Mouse (Mus musculus) granulocyte monocyte progenitor cell, adult 5-6 weeks (primary cell): ENCODE data around the gene Hist1h1e. TPM values are rescaled to one million over a fixed set of nuclear protein-coding genes. Genes with fewer than 3 reads are reported as not detected.
A peak's percentile ranks its signal among the peaks of the same experiment; 100 is the strongest.

Experiments
- ATAC-seq: replicated peaks from 2 replicates; pipeline ENCODE4 v1.8.0; 2016; ENCODE audit warnings: mild to moderate bottlenecking, moderate TSS enrichment, inconsistent platforms; ENCODE audit not compliant: poor library complexity, severe bottlenecking
- total RNA-seq, 2 experiments: library from RNA; stranded (forward) in 1 of 2; stranded (reverse) in 1 of 2; fragments of 200-712, 200-1000 nt in 1 of 2; fragments of >200 nt in 1 of 2; fragmentation: Nextera tagmentation in 1 of 2; gene quantifications; 2 replicates each; pipeline ENCODE4 v1.2.3; 2014 to 2017

Gene Hist1h1e
- total RNA-seq (2014; fragmentation: Nextera tagmentation) (111 and 199 TPM in 2 replicates), total RNA-seq (2017) (255 and 282 TPM in 2 replicates)

DNA sequence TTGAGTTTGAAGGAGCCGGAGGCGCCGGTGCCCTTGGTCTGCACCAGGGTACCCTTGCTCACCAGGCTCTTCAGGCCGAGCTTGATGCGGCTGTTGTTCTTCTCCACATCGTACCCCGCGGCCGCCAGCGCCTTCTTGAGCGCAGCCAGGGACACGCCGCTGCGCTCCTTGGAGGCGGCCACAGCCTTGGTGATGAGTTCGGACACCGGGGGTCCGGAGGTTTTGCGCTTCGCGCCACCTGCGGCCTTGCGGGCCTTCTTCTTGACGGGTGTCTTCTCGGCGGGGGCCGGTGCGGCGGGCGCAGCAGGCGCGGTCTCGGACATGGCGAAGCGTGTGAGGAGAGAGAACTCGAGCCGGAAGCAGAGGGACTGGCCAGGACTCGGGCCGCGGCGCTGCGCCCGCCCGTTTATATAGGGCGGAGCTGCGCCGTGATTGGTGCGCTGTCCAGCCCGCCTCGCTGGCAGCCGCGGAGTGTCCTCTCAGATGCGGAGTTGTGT is at the start of gene Hist1h1e:
TSS of gene Hist1h1e (minus strand) at position 384 of the 497 bp plus-strand sequence.
- ATAC-seq, result peak; percentile 69

- no peak for ATAC-seq
Observed at GRCm38 (mm10) chr13:23662536-23662935, 40.2 kb upstream of the Hist1h1e start.

- no peak for ATAC-seq
Observed at GRCm38 (mm10) chr13:23659636-23660366, 37.4 kb upstream of the Hist1h1e start.

GRCm38 (mm10) chr13:23630653-23631052 is 8.3 kb upstream of the Hist1h1e start:
- peak; percentile 46; the same call in 1 of the 2 replicates for ATAC-seq

GRCm38 (mm10) chr13:23622861-23623450 is 598 bp upstream of the Hist1h1e start:
- no peak for ATAC-seq

DNA sequence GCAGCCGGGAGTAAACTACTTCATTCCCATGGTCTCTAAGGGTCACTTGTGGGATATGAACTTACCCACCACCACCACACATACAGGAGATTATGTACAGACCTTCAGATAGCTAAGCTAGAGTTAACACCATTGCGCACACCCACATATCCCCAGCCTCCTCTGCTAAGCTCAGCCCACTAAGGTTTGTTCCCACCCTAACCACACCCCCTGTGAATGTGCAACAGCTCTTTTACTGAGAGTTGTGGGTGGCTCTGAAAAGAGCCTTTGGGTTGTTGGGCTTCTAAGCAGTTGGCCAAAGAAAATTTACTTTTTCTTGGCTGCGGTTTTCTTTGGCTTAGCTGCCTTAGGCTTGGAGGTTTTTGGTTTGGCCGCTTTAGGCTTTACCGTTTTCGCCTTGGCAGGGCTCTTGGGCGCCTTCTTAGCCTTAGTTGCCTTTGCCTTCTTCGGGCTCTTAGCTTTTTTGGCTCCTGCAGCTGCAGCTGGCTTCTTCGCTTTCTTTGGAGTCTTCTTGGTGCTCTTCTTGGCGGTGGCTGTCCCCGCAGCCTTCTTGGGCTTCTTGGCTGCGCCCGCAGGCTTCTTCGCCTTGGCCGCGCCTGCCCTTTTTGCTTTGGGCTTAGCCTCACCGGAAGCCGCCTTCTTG is 705 bp downstream of the Hist1h1e start:
- ATAC-seq, result peak; percentile 69

DNA sequence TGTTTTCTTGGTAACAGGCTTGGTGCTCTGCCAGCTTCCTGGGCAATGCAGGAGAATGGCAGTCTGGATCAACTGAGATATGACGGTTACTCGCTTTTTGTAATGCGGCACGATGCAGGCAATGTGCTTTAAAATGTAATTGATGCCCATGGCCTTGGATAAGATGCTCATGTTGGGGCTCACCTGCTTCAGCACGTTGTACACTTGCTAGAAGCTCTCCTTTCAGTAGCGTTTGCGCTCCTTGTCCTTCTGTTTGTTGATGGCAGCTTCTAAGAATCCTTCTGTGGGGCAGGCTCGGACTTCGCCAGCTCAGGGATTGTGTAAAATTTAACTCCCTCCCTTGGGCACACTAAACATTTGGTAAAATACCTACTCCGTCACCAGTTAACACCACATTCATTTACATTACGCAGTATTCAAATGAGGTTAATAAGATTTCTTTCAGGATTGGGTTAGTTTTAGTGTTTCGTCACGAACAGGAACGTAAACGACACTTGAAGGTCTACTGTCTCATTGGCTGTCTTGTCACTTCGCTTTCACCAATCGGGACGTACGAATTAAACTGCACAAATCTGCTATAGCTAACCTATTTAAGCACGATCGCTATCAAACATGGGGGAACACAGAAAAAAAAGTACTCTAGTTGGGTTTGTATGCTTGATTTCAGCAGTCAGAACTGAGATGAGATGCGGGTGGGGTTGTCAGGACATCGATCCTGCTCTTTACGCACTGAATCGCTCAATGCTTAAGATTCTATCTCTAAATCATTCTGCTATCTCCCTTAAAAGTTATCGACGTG is 1.4 kb downstream of the Hist1h1e start, which contains the start of gene Hist1h2be:
TSS of gene Hist1h2be (minus strand) at position 392 of the 799 bp plus-strand sequence.
- peak; percentile 62 for ATAC-seq

DNA sequence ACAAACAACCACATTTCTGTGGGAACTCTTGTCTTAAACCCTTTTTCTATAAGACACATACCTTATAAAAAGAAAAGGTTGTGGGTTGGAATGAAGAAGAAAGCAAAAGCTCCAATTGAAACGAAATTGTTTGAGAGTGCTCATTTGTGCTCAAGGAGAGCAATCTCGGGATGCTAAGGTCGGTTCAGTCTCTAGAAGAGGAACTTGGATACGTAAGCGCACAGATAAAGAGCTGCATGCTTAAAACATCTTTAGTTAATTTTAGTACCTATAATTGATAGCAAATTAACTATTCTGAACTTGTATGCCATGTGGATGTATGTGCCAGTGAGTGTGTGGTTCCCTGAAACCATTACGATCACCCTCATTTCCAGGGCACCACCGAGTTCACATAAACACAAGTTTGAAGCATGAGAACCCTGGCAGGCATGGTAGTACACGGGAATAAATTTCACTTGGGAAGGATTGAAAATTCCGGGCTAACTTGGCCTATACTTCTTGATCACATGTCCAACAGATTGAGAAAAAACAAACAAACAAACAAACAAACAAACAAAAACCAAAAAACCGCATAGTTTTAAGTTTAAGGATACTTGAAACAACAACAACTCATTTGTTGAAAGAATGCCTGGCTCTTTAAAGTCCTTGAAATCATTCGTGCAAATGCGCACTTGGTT is 2.2 kb downstream of the Hist1h1e start:
- ATAC-seq, result no peak

DNA sequence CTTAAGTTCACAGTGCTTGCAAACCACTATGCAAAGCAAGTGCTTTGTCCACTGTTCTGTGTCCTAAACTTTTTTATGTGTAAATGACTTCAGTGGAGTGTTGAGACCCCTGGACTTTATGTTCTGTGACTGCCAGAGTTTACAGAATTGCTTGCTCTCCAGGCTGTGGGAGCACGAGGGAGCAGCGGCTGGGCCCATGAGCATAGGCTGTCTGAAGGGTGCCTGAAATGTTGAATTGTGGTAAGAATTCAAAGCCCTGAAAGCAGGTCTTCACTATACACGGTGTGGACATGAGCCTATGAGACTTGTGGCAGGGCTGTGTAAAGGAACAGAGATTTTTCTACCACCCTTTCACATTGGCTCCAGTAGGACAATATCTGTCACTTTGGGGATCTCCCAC is 10.7 kb downstream of the Hist1h1e start:
- ATAC-seq, result no peak

GRCm38 (mm10) chr13:23610393-23610792 is 12.0 kb downstream of the Hist1h1e start:
- no peak for ATAC-seq

DNA sequence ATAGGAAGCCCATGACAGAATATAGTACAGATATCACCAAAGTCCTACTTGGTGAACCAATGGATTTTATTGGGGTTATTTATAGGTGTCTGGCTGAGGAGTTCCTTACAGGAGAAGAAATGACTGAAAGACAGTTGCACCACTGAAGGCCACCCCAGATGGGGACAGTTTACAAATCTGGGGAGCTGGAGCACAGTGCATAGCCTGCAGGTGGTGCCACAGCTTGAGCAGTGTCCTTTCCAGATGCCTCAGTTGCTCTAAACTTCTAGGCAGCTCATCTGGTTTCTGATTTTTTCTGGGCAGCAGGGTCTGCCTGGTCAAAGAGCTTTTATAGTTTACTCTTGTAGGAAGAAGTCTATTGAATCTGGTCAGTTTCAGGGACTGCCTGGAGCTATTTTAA is 12.5 kb downstream of the Hist1h1e start:
- ATAC-seq, result no peak

- no peak for ATAC-seq
Observed at GRCm38 (mm10) chr13:23609209-23609608, 13.1 kb downstream of the Hist1h1e start.

- ATAC-seq, result no peak
Observed at GRCm38 (mm10) chr13:23605052-23605451, 17.3 kb downstream of the Hist1h1e start.

DNA sequence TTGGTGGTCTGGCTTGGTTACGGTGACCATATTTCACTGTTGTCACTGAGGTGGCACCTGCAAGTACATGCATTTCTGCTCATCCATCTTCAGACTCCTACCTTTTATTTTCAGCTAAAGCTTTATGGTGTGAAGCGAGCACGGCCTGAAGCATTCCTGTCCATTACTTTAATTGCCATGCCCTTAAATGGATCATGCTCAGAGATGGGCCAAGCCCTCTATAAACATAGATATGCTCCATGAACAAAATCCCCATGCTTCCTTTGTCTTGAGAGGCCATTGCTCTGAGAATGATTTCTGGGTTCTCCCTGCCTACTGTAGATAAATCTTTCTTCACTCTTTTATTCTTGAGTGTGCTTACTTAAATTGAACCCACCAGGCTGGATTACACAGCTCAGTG is 17.9 kb downstream of the Hist1h1e start:
- ATAC-seq, result no peak

DNA sequence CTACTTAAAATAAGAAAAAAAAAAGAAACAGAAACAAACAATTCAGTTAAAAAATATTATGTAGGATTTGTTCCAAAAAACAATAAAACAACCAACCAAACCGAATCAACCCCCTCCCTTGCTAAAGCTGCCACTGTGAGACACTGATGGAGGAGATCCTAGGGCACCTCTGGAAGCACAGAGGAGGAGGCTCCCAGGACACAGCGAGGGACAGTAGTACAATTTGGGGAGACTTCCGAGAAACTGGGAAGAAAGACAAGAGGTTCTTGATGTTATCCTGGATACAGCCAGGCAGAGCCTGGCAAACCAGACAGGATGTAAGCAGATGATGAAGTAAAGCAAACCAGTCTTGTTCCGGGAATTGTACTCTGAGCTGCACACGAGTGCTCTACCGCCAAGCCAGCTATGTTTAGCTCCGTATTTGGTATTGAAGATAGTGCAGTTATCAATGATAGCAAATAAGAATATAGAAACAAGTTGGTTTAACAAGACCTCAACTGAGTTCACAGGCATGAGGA is 19.1 kb downstream of the Hist1h1e start:
- no peak for ATAC-seq

GRCm38 (mm10) chr13:23597957-23598356 is 24.4 kb downstream of the Hist1h1e start:
- ATAC-seq, result peak; percentile 79

DNA sequence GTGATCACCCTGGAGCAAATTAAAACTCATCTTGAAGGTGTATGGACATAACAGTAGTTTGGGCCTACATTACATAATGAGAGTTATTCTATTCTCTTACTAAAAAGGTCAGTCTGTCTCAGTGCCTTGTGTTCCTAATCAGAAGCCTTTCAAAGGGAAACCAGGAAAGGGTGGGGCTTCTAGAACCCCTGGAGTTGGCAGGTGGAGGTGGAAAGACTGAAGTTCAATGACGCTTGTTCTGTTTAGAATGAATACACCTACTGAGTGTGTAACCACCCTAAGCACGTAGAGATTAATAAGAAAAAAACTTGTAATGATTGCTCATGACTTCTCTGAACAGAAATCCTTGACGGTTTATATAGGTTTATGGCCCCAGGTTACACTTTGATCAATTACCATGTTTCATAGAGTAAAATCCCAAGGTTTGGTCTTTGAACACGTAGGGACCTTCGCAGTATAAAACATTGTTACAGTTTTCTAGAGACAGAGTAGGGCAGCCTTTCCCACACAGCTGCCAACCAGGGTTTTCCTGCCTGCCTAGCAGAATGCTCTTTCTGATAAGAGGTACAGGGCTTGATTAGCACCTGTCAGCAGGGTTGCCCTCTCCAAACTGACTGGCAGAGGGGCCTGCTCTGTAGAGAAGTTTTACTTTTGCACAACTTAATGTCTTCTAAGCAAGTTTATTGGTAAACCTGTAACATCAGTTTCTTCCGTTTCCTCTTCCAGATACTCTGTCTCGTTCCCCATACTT is 26.6 kb downstream of the Hist1h1e start:
- ATAC-seq, result no peak

DNA sequence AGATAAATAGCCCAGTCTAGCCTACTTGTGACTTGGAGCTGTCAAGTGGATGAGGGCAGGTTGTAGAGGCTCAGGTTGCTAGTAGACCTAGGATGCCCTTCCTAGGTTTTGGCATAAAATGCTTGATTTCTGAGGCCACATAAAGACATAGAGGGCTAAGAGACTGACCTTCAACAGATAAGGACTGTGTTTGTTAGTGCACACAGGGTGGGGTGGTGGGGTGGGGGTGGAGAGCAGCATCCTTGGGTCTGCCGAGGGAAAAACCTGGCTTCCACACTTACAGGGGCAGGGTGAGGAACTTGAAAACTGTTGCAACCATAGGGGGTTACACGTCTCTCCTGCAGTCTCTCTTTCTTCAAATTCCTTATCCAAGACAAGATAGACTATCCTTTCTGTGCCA is 27.2 kb downstream of the Hist1h1e start:
- ATAC-seq, result no peak
